Mouse (Mus musculus) neural tube, embryonic 11.5 days (tissue): Measurements from ENCODE around the gene 1600015I10Rik. TPM values are rescaled to one million over a fixed set of nuclear protein-coding genes. Genes with fewer than 3 reads are reported as not detected.

Experiments
- ATAC-seq: fragments of 200-750 bp; cut with Nextera tagmentation; 2 replicates; pipeline ENCODE4 v1.8.0; 2017; ENCODE audit warnings: moderate number of reproducible peaks, mild to moderate bottlenecking, moderate TSS enrichment, moderate library complexity; ENCODE audit not compliant: insufficient read depth, low FRiP score, low TSS enrichment
- DNase-seq: peaks from one replicate; pipeline ENCODE4 v3.0.0-alpha.2; 2015; ENCODE audit warnings: low spot score
- H3K27ac ChIP-seq: fragments of 300-500 bp; sonication (generic); 2 replicates; pipeline ENCODE4 v1.5.1; 2014; ENCODE audit warnings: low read depth, mild to moderate bottlenecking, low read length
- H3K27me3 ChIP-seq: fragments of 300-500 bp; sonication (generic); 2 replicates; pipeline ENCODE4 v1.6.1; 2014; ENCODE audit warnings: mild to moderate bottlenecking, low read length, mixed read lengths; ENCODE audit not compliant: control insufficient read depth, insufficient read depth
- H3K36me3 ChIP-seq: fragments of 300-500 bp; sonication (generic); 2 replicates; pipeline ENCODE4 v1.6.1; 2014; ENCODE audit warnings: mild to moderate bottlenecking, low read length, moderate library complexity, mixed read lengths; ENCODE audit not compliant: control insufficient read depth, insufficient read depth
- H3K4me1 ChIP-seq: fragments of 300-500 bp; sonication (generic); 2 replicates; pipeline ENCODE4 v1.6.1; 2014; ENCODE audit warnings: low read length, mixed read lengths; ENCODE audit not compliant: control insufficient read depth, insufficient read depth
- H3K4me2 ChIP-seq: fragments of 300-500 bp; sonication (generic); 2 replicates; pipeline ENCODE4 v1.6.1; 2014; ENCODE audit warnings: low read depth, mild to moderate bottlenecking, moderate library complexity
- H3K4me3 ChIP-seq: fragments of 300-500 bp; sonication (generic); 2 replicates; pipeline ENCODE4 v1.5.1; 2014; ENCODE audit warnings: low read depth, low read length
- H3K9ac ChIP-seq: fragments of 300-500 bp; sonication (generic); 2 replicates; pipeline ENCODE4 v1.6.1; 2014; ENCODE audit warnings: mild to moderate bottlenecking, low read length
- H3K9me3 ChIP-seq: fragments of 300-500 bp; sonication (generic); 2 replicates; pipeline ENCODE4 v1.6.1; 2016; ENCODE audit warnings: low read length; ENCODE audit not compliant: control insufficient read depth
- WGBS: fragments of 180-500 bp; shearing (Covaris S2); extraction: QIAGEN DNeasy Blood & Tissue Kit; methylation state at CpG from one replicate; pipeline ENCODE4 v1.1.7; 2014; 5-methylcytosine and 5-hydroxymethylcytosine counted together
- polyA plus RNA-seq: library from polyadenylated mRNA; unstranded; fragments of >200 nt; fragmentation: Nextera tagmentation; extraction: Ambion mirVana; gene quantifications from 2 replicates; pipeline ENCODE4 v1.2.1, GENCODE M21; 2014

Gene 1600015I10Rik
- polyA plus RNA-seq, 1 experiment from 2014 or later = not detected

DNA sequence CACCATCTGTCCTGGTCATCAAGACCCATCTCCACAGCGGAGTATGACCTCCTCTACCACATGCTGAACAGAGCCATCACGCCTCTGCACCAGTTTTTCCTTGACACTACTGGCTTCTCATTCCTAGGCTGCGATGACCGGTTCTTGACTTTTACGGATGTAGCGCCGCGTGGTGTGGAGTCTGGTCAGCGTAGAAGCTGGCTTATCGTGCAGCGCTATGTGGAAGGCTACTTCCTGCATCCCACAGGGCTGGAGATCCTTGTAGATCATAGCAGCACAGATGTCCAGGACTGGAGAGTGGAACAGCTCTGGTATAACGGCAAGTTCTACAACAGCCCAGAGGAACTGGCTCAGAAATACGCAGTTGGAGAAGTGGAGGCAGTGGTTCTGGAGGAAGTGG, 24.1 kb upstream of the 1600015I10Rik start:
- H3K9me3 ChIP-seq = no peaks in the 10 kb centered on the region
- 93% methylated on average over 13 of the region's 13 CpGs for WGBS
- H3K4me1 ChIP-seq = no peaks in the 10 kb centered on the region
- H3K4me2 ChIP-seq = no peak overlapping the region
- H3K27ac ChIP-seq = no peak overlapping the region
- ATAC-seq (no peak), DNase-seq (no peak)
- no peak overlapping the region for H3K9ac ChIP-seq
- H3K27me3 ChIP-seq = no peaks in the 10 kb centered on the region
- no peak overlapping the region for H3K4me3 ChIP-seq
- no peaks in the 10 kb centered on the region for H3K36me3 ChIP-seq

DNA sequence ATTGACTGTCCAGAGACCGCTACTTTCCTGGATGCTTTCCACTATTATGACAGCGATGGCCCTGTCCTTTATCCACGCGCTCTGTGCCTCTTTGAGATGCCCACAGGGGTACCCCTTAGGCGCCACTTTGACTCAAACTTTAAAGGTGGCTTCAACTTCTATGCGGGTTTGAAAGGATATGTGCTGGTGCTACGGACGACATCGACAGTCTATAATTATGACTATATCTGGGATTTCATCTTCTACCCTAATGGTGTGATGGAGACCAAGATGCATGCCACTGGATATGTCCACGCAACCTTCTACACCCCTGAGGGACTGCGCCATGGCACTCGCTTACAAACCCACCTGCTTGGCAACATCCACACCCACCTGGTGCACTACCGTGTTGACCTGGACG, 23.3 kb upstream of the 1600015I10Rik start:
- 93% methylated on average over 14 of the region's 14 CpGs for WGBS
- H3K4me2 ChIP-seq = no peak overlapping the region
- no peaks in the 10 kb centered on the region for H3K4me1 ChIP-seq
- H3K27me3 ChIP-seq = no peaks in the 10 kb centered on the region
- H3K9ac ChIP-seq = no peak overlapping the region
- ATAC-seq (no peak), DNase-seq (no peak)
- H3K4me3 ChIP-seq = no peak overlapping the region
- H3K36me3 ChIP-seq = no peaks in the 10 kb centered on the region
- H3K9me3 ChIP-seq = no peaks in the 10 kb centered on the region
- H3K27ac ChIP-seq = no peak overlapping the region

DNA sequence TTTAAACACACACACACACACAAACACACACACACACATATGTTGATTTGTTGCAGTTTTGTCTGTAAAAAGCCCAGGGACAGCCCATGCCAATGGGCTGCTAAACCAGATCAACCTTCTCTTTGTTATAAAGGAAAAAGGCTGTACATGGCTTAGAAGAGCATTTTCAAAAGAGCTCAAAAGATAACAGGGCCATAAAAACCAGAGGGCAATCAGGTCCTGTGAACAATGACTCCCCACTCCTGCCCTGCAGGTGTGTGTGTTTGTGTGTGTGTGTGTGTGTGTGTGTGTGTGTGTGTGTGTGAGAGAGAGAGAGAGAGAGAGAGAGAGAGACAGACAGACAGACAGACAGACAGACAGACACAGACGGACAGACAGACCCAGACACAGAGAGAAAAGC, 20.5 kb upstream of the 1600015I10Rik start:
- Histone ChIP-seq H3K4me1 (no peaks in the 10 kb centered on the region), H3K4me2 (no peak overlapping the region), H3K9ac (no peak overlapping the region), H3K27ac (no peak overlapping the region), H3K4me3 (no peak overlapping the region), H3K9me3 (no peaks in the 10 kb centered on the region), H3K27me3 (no peaks in the 10 kb centered on the region), H3K36me3 (no peaks in the 10 kb centered on the region)
- ATAC-seq (no peak), DNase-seq (no peak)
- WGBS = 79% methylated on average over 1 of the region's 1 CpGs

DNA sequence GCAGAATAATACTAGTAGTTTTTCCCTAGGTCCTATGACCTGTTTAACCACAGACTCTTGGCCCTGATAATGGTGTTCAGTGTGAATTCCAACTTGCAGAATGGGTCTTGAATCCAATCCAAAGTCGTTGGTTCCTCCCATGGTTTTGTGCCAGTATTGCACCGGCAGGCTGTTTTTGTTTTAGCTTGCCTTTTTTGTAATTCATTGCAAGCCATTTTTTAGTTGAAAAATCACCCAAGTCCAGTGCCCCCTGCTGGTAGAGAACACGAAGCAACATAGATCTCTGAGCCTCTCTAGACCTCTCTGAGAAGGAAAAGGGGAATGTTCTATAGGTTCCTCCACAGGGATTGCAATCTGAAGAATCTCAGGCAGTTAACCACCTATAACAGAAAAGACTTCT, 17.7 kb upstream of the 1600015I10Rik start:
- DNase-seq (no peak), ATAC-seq (no peak)
- H3K4me3 ChIP-seq = no peak overlapping the region
- H3K36me3 ChIP-seq = no peaks in the 10 kb centered on the region
- no peak overlapping the region for H3K9ac ChIP-seq
- H3K4me2 ChIP-seq = no peak overlapping the region
- H3K27me3 ChIP-seq = no peaks in the 10 kb centered on the region
- H3K27ac ChIP-seq = no peak overlapping the region
- no peaks in the 10 kb centered on the region for H3K9me3 ChIP-seq
- H3K4me1 ChIP-seq = no peaks in the 10 kb centered on the region
- 68% methylated on average over 3 of the region's 3 CpGs for WGBS

DNA sequence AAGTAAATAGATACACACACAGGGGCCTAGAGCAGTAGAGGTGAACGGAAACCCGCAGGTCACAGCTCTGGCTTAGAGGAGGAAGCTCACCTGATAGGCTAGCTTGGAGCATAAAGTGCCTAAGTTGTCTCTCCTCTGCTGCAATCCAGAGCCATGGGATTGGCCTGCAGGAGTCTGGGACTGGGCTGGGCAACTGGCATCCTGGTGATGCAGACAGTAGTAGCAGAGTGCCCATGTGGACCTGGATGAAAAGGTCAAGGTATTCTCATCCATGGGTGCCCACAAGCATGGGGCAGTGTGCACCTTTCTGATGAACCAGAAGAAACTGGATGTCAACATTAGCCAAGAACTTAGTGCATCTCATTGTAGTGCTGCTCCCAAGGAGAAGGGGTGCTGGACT, 16.1 kb upstream of the 1600015I10Rik start:
- H3K9ac ChIP-seq = no peak overlapping the region
- no peaks in the 10 kb centered on the region for H3K9me3 ChIP-seq
- no peaks in the 10 kb centered on the region for H3K36me3 ChIP-seq
- ATAC-seq = no peak
- H3K4me2 ChIP-seq = no peak overlapping the region
- H3K4me3 ChIP-seq = no peak overlapping the region
- H3K27me3 ChIP-seq = no peaks in the 10 kb centered on the region
- DNase-seq = no peak
- H3K27ac ChIP-seq = no peak overlapping the region
- WGBS = 91% methylated on average over 2 of the region's 2 CpGs
- no peaks in the 10 kb centered on the region for H3K4me1 ChIP-seq

DNA sequence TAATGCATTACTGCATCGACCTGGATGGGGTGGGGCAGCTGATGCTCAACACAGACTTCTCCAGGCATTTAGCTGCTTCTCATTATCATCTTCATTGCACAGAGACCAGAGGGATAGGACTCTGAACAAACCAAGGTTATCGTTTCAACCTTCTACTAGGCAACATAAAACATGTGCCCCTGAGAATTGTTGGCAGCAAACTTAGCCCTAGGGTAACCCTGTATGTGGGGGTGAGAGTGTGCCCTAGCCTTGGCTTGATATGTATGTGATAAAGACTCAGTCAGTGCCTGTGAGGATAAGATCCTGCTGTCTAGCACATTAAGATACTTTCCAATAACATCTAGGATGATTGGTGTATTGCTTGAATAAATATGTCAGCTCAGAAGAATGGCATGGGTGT, 19.9 kb downstream of the 1600015I10Rik start:
- DNase-seq (no peak), ATAC-seq (no peak)
- Histone ChIP-seq H3K36me3 (no peaks in the 10 kb centered on the region), H3K4me3 (no peak overlapping the region), H3K9me3 (no peaks in the 10 kb centered on the region; the same call in 1 of the 2 replicates), H3K9ac (no peak overlapping the region), H3K4me2 (no peak overlapping the region), H3K4me1 (no peaks in the 10 kb centered on the region), H3K27ac (no peak overlapping the region), H3K27me3 (no peaks in the 10 kb centered on the region)
- 86% methylated on average over 2 of the region's 2 CpGs for WGBS

DNA sequence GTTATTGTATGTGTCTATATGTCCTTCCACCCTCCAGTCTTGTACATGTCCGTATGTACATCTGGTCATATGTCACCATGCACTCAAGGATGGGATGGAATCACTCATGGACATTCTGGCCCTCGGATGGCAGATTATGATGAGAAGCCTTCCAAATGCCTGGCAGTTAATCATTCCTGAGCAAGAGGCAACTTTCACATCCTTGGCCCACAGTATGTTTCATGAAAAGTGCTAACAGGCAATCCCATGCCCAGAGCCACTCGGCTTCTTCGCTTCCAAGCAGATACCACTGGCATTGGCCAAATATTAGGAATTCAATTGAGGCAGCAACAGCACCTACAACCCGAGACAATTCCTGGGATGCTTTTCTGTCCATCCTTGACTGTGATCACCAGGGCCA, 21.0 kb downstream of the 1600015I10Rik start:
- no peak overlapping the region for H3K9ac ChIP-seq
- H3K27ac ChIP-seq = no peak overlapping the region
- no peaks in the 10 kb centered on the region for H3K9me3 ChIP-seq
- H3K4me1 ChIP-seq = no peaks in the 10 kb centered on the region
- no peaks in the 10 kb centered on the region for H3K27me3 ChIP-seq
- no peak overlapping the region for H3K4me3 ChIP-seq
- H3K36me3 ChIP-seq = no peaks in the 10 kb centered on the region
- 86% methylated on average over 5 of the region's 5 CpGs for WGBS
- DNase-seq (no peak), ATAC-seq (no peak)
- no peak overlapping the region for H3K4me2 ChIP-seq

DNA sequence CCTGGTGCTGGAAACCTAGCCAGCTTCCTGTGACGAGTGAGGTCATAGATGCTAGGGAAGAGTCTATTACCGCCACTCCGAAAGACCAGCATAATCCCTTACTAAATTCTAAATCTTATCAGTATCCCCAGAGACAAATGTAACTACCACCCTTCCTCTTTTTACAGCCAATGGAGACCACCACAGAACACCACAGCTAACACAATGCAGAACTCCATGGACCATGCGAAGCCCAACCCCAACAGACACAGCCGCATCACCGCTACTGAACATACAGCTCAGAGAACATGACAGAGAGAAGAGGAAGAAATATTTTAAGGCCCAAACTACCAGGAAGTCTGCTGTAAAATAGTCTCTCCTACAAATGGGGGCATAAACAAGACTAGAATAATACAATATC, 21.9 kb downstream of the 1600015I10Rik start:
- no peak for ATAC-seq
- H3K36me3 ChIP-seq = no peaks in the 10 kb centered on the region
- H3K9ac ChIP-seq = no peak overlapping the region
- 90% methylated on average over 6 of the region's 6 CpGs for WGBS
- no peak overlapping the region for H3K27ac ChIP-seq
- no peak overlapping the region for H3K4me3 ChIP-seq
- DNase-seq = no peak
- H3K9me3 ChIP-seq = no peaks in the 10 kb centered on the region
- H3K4me1 ChIP-seq = no peaks in the 10 kb centered on the region
- H3K4me2 ChIP-seq = no peak overlapping the region
- no peaks in the 10 kb centered on the region for H3K27me3 ChIP-seq

DNA sequence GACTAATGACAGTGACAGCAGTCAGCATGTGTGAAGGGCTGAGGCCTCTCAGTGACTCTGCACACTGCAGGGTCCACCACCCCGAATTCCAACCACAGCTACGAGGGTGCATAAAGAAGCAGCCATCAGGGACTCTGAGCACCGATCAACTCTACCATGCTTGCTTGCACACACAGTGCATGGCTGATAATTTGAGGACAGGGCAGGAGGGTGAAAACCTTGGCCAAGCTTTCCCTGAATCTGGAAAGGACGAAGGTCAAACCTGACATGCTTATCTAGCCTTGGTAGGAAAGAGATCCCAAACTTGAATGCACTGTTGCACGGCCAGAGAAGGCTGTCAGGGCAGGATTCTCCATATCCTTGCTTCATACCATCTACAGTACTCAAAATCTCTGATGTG, 23.5 kb downstream of the 1600015I10Rik start:
- DNase-seq (no peak), ATAC-seq (no peak)
- Histone ChIP-seq H3K27ac (no peak overlapping the region), H3K27me3 (no peaks in the 10 kb centered on the region), H3K9me3 (no peaks in the 10 kb centered on the region), H3K4me2 (no peak overlapping the region), H3K9ac (no peak overlapping the region), H3K4me1 (no peaks in the 10 kb centered on the region), H3K36me3 (no peaks in the 10 kb centered on the region), H3K4me3 (no peak overlapping the region)
- 84% methylated on average over 5 of the region's 5 CpGs for WGBS
